Mouse (Mus musculus) limb, embryonic 12.5 days (tissue): ENCODE data around the gene Six4. TPM values are rescaled to one million over a fixed set of nuclear protein-coding genes. Genes with fewer than 3 reads are reported as not detected.
"Not testable (repeated sequence)": the region's sequence is repeated elsewhere in the genome, so short reads cannot be mapped to it uniquely, and the experiment has no call there.

Experiments
- ATAC-seq: fragments of 200-750 bp; cut with Nextera tagmentation; 2 replicates; pipeline ENCODE4 v1.8.0; 2017; ENCODE audit warnings: low read depth, moderate TSS enrichment; ENCODE audit not compliant: insufficient number of reproducible peaks, insufficient read depth, low FRiP score, low TSS enrichment
- H3K27ac ChIP-seq: fragments of 300-500 bp; sonication (generic); 2 replicates; pipeline ENCODE4 v1.5.1; 2016; ENCODE audit warnings: mild to moderate bottlenecking, moderate library complexity
- H3K27me3 ChIP-seq: fragments of 300-500 bp; sonication (generic); 2 replicates; pipeline ENCODE4 v1.6.1; 2016; ENCODE audit warnings: mild to moderate bottlenecking, moderate library complexity
- H3K36me3 ChIP-seq: fragments of 300-500 bp; sonication (generic); 2 replicates; pipeline ENCODE4 v1.6.1; 2016; ENCODE audit warnings: mild to moderate bottlenecking, moderate library complexity
- H3K4me1 ChIP-seq: fragments of 300-500 bp; sonication (generic); replicated peaks from 2 replicates; pipeline ENCODE4 v1.6.1; 2016
- H3K4me2 ChIP-seq: fragments of 300-500 bp; sonication (generic); 2 replicates; pipeline ENCODE4 v1.6.1; 2016; ENCODE audit warnings: mild to moderate bottlenecking, moderate library complexity
- H3K4me3 ChIP-seq: fragments of 300-500 bp; sonication (generic); replicated peaks from 2 replicates; pipeline ENCODE4 v1.5.1; 2016; ENCODE audit warnings: mild to moderate bottlenecking
- H3K9ac ChIP-seq: fragments of 300-500 bp; sonication (generic); replicated peaks from 2 replicates; pipeline ENCODE4 v1.6.1; 2016; ENCODE audit warnings: mild to moderate bottlenecking, moderate library complexity
- H3K9me3 ChIP-seq: fragments of 300-500 bp; sonication (generic); 2 replicates; pipeline ENCODE4 v1.6.1; 2016; ENCODE audit warnings: mild to moderate bottlenecking, moderate library complexity
- WGBS: fragments of 180-500 bp; shearing (Covaris S2); methylation state at CpG from one replicate; pipeline ENCODE4 v1.1.7; 2016; 5-methylcytosine and 5-hydroxymethylcytosine counted together
- polyA plus RNA-seq: library from polyadenylated mRNA; unstranded; fragments of >200 nt; fragmentation: Nextera tagmentation; extraction: Ambion mirVana; gene quantifications from 2 replicates; pipeline ENCODE4 v1.2.1, GENCODE M21; 2016

Six4 gene
- polyA plus RNA-seq, result 15.6 and 18.7 TPM in 2 replicates

- peak; percentile 92 for ATAC-seq
- H3K4me3 ChIP-seq, result peak within 1 kb of the TSS; percentile 91
- peaks cover 27% of the 10 kb centered on the region for H3K4me1 ChIP-seq
- H3K27ac ChIP-seq, result peak within 1 kb of the TSS; percentile 98
- H3K27me3 ChIP-seq, result no peaks in the 10 kb centered on the region
- peaks cover 12% of the 10 kb centered on the region for H3K36me3 ChIP-seq
- under 1% methylated on average over 20 of the region's 20 CpGs for WGBS
- H3K4me2 ChIP-seq, result peak within 1 kb of the TSS; percentile 91
- peak within 1 kb of the TSS; percentile 95 for H3K9ac ChIP-seq
- H3K9me3 ChIP-seq, result no peaks in the 10 kb centered on the region
Observed at GRCm38 (mm10) chr12:73113196-73113595, at the start of gene Six4. Six4 (minus strand) TSS chr12:73113456.

GRCm38 (mm10) chr12:73162408-73163181 is 49.3 kb upstream of the Six4 start:
- no peaks in the 10 kb centered on the region for H3K36me3 ChIP-seq
- no peak overlapping the region for H3K4me3 ChIP-seq
- H3K4me2 ChIP-seq, result no peak overlapping the region
- no peaks in the 10 kb centered on the region for H3K27me3 ChIP-seq
- no peak overlapping the region for H3K9ac ChIP-seq
- H3K27ac ChIP-seq, result no peak overlapping the region
- WGBS, result 87% methylated on average over 13 of the region's 13 CpGs
- no peak for ATAC-seq
- peaks cover 7% of the 10 kb centered on the region; the same call in 1 of the 2 replicates for H3K9me3 ChIP-seq
- H3K4me1 ChIP-seq, result no peaks in the 10 kb centered on the region; the same call in 1 of the 2 replicates

GRCm38 (mm10) chr12:73160341-73160740 is 47.1 kb upstream of the Six4 start:
- H3K4me1 ChIP-seq, result no peaks in the 10 kb centered on the region; the same call in 1 of the 2 replicates

GRCm38 (mm10) chr12:73154150-73154549 is 40.9 kb upstream of the Six4 start:
- H3K36me3 ChIP-seq, result no peaks in the 10 kb centered on the region
- no peak overlapping the region for H3K9ac ChIP-seq
- no peaks in the 10 kb centered on the region for H3K9me3 ChIP-seq
- H3K4me3 ChIP-seq, result no peak overlapping the region
- H3K27me3 ChIP-seq, result no peaks in the 10 kb centered on the region
- H3K27ac ChIP-seq, result peak overlapping the region; percentile 25; the same call in 1 of the 2 replicates
- no peak overlapping the region for H3K4me2 ChIP-seq
- 19% methylated on average over 4 of the region's 4 CpGs for WGBS
- H3K4me1 ChIP-seq, result peaks cover 9% of the 10 kb centered on the region
- ATAC-seq, result peak; percentile 52

More at GRCm38 (mm10) chr12:73160341-73160740, 47.1 kb upstream of the Six4 start:
- Histone ChIP-seq H3K9me3 (peaks cover under 1% of the 10 kb centered on the region; the same call in 1 of the 2 replicates), H3K4me2 (no peak overlapping the region), H3K36me3 (no peaks in the 10 kb centered on the region), H3K27me3 (no peaks in the 10 kb centered on the region), H3K9ac (no peak overlapping the region), H3K4me3 (no peak overlapping the region), H3K27ac (no peak overlapping the region)
- 64% methylated on average over 4 of the region's 4 CpGs for WGBS
- no peak for ATAC-seq

GRCm38 (mm10) chr12:73151038-73151437 is 37.8 kb upstream of the Six4 start:
- not testable (repeated sequence) for H3K4me3 ChIP-seq

GRCm38 (mm10) chr12:73147236-73147635 is 34.0 kb upstream of the Six4 start:
- 32% methylated on average over 3 of the region's 3 CpGs for WGBS
- Histone ChIP-seq H3K9me3 (no peaks in the 10 kb centered on the region), H3K4me3 (no peak overlapping the region), H3K27ac (no peak overlapping the region), H3K4me1 (peaks cover 7% of the 10 kb centered on the region; the same call in 1 of the 2 replicates), H3K36me3 (peaks cover 15% of the 10 kb centered on the region; the same call in 1 of the 2 replicates), H3K9ac (no peak overlapping the region), H3K4me2 (no peak overlapping the region), H3K27me3 (no peaks in the 10 kb centered on the region)
- no peak for ATAC-seq

More at GRCm38 (mm10) chr12:73151038-73151437, 37.8 kb upstream of the Six4 start:
- not testable (repeated sequence) for H3K4me2 ChIP-seq, H3K36me3 ChIP-seq, H3K27me3 ChIP-seq, H3K9me3 ChIP-seq, H3K27ac ChIP-seq, ATAC-seq, H3K9ac ChIP-seq
- peaks cover 12% of the 10 kb centered on the region for H3K4me1 ChIP-seq
- 81% methylated on average over 5 of the region's 5 CpGs for WGBS

- no peak for ATAC-seq
- Histone ChIP-seq H3K9me3 (no peaks in the 10 kb centered on the region), H3K4me3 (no peak overlapping the region), H3K4me1 (0 out of 2 replicates have a peak, but pooled peaks cover 4% of the 10 kb centered on the region), H3K4me2 (no peak overlapping the region), H3K27me3 (no peaks in the 10 kb centered on the region), H3K27ac (no peak overlapping the region), H3K36me3 (peaks cover 15% of the 10 kb centered on the region; the same call in 1 of the 2 replicates), H3K9ac (no peak overlapping the region)
- 88% methylated on average over 3 of the region's 3 CpGs for WGBS
Observed at GRCm38 (mm10) chr12:73140732-73141131, 27.5 kb upstream of the Six4 start.

GRCm38 (mm10) chr12:73125250-73125649 is 12.0 kb upstream of the Six4 start:
- peak overlapping the region; percentile 70; the same call in 1 of the 2 replicates for H3K4me2 ChIP-seq

GRCm38 (mm10) chr12:73123093-73124041 is 10.1 kb upstream of the Six4 start, which contains the start of gene Mnat1:
Mnat1 (plus strand) TSS chr12:73123717.
- peak within 1 kb of the TSS; percentile 72 for H3K4me3 ChIP-seq
- WGBS, result 1% methylated on average over 23 of the region's 23 CpGs
- H3K27me3 ChIP-seq, result no peaks in the 10 kb centered on the region
- peak within 1 kb of the TSS; percentile 82 for H3K9ac ChIP-seq
- peak within 1 kb of the TSS; percentile 60 for H3K27ac ChIP-seq
- no peaks in the 10 kb centered on the region for H3K36me3 ChIP-seq
- H3K4me2 ChIP-seq, result peak within 1 kb of the TSS; percentile 70
- peaks cover 12% of the 10 kb centered on the region; the same call in 1 of the 2 replicates for H3K4me1 ChIP-seq
- H3K9me3 ChIP-seq, result no peaks in the 10 kb centered on the region
- ATAC-seq, result peak; percentile 10; the same call in 1 of the 2 replicates

More at GRCm38 (mm10) chr12:73125250-73125649, 12.0 kb upstream of the Six4 start:
- Histone ChIP-seq H3K4me1 (peaks cover 17% of the 10 kb centered on the region; the same call in 1 of the 2 replicates), H3K36me3 (no peaks in the 10 kb centered on the region), H3K9me3 (no peaks in the 10 kb centered on the region), H3K27ac (no peak overlapping the region), H3K27me3 (no peaks in the 10 kb centered on the region), H3K4me3 (no peak overlapping the region), H3K9ac (no peak overlapping the region)
- 70% methylated on average over 4 of the region's 4 CpGs for WGBS
- ATAC-seq, result no peak

- peak overlapping the region; percentile 98 for H3K27ac ChIP-seq
- ATAC-seq, result no peak
- H3K4me3 ChIP-seq, result peak overlapping the region; percentile 91
- no peaks in the 10 kb centered on the region for H3K9me3 ChIP-seq
- peaks cover 15% of the 10 kb centered on the region for H3K36me3 ChIP-seq
- H3K4me2 ChIP-seq, result peak overlapping the region; percentile 91
- H3K27me3 ChIP-seq, result no peaks in the 10 kb centered on the region
- peaks cover 31% of the 10 kb centered on the region for H3K4me1 ChIP-seq
- WGBS, result under 1% methylated on average over 67 of the region's 71 CpGs
- peak overlapping the region; percentile 95 for H3K9ac ChIP-seq
Observed at GRCm38 (mm10) chr12:73112326-73113087, 749 bp downstream of the Six4 start.
